Mouse (Mus musculus): ENCODE data around the gene Gm853.
A peak's percentile ranks its signal among the peaks of the same experiment; 100 is the strongest.

Gm853 gene

DNA sequence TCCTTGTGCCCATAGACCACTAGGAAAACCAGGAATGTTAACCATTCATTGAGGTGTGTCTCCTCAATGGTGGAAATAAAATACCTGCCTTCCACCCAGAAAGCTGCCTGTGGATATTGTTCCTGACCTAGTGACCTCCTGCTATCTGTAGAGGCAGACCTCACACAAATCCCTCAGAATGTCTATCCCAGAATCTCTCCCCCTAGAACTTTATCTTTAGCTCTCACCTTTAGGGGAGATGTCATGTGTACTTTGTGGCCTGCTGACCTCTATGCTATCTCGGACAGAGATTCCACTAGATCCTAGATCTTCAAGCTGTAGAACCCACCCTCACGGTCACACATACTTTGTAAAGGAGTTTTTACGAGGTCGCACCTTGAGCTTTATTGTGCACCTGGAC, 9.0 kb downstream of the Gm853 start:
- DNase-seq: no peak

- no peak for DNase-seq
Observed at GRCm38 (mm10) chr4:130212421-130212820, 9.8 kb downstream of the Gm853 start.

DNA sequence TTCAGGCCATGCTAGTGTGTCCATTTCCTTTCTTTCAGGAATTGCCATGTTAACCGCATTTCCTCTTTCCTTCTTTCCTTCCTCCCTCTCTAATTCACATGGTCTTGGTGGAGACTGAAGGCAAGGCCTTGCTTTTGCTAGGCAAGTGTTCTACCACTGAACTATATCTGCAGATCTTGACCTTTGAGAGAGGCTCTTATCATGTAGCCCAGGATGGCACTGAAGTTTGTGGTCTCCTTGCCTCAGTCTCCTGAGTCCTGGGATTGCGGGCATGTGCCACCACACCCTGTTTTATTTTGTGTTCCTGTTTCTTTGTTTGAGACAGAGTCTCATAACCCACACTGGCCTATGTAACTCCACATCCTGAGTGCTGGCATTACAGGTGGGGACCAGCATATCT, 10.3 kb downstream of the Gm853 start:
- DNase-seq: no peak

DNA sequence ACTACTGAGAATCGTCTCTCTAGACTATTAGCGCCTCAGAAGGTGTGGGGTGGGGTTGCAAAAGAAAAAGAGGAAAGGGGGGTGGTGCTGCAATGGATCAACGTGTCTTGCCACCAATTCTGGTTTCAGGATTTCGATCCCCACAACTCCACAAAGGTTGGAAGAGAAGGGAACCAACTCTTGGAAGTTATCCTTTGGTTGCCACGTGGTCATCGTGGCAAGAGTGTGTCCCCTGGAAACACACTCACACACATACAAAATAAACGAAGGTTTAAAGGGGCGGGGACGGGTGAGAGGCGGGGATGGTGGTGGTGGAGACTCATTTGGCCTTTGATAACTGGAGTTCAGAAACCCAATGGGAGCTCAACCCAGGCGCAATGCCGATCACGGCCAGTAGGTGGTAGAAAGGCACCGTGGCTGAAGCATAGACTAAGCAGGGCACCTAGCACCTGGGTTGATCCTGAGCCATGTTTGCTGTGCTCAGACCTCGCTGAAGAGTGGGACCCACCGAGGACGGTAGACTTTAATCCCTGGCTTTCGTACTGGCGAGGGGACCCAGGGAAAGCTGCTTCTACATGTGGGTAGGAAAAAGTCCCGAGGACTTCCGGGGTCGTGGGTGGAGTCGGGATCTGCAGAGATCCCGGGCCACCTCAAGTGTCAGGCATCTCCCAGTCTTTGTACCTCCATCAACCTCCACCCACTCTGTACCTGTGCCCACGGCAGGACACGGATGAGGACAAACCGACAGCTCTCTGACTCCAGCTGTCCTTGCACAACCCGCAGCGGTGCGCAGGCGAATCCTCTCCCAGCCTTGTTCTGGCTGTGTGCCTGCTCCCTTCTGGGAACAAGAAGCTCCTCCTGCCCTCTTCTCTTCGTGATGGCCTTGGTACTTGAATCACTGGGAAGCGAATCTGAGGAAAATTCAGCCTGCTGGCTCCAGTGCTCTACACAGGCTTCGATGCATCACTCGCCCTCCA, 23.2 kb downstream of the Gm853 start:
- peak; percentile 92 for DNase-seq

GRCm38 (mm10) chr4:130196542-130196941, 25.7 kb downstream of the Gm853 start:
- DNase-seq: no peak

GRCm38 (mm10) chr4:130195924-130196323, 26.3 kb downstream of the Gm853 start:
- DNase-seq: no peak

GRCm38 (mm10) chr4:130192266-130192665, 29.9 kb downstream of the Gm853 start:
- no peak for DNase-seq

DNA sequence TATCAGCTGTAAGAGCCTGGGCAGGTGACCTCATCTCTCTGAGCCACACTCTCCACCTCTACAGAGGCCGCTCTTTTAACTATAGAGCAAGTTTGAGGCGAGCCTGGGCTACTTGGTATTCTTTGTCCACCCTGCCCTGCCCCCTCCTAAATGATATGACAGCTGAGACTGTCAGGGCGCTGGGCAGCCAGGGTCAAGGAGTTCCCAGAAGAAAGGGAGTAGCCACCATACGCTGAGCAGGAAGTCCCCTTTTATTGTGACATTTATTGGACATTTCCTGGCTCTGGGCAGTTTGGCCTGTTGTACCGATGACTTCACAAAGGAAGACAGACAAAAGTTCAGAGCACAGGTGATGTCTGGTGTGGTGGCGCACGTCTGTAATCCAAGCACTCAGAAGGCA, 32.6 kb downstream of the Gm853 start:
- DNase-seq: no peak

DNA sequence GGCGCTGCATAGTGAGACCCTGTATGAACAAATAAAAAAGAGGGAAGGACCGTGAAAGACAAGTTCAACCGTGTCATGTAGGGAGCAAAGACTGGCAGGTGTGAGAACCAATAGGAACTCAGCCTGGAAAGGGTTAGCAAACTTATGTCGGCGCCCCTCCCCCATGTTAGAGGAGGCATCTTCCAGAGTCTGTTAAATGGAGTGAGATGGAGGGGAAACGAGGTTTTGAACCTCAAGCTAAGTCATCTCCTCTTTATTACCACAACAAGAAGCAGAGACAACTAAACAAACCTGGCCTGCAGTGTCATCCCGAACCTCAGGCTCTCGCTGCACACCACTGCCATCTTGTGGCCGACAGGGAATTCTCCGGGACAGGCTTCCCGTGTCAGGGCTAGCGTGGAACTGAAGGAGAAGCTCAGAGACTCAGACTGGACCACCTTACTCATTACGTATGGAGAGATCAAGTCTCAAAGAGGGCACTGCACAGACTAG, 33.3 kb downstream of the Gm853 start:
- DNase-seq: peak; percentile 86

- DNase-seq: no peak
Observed at GRCm38 (mm10) chr4:130186891-130187290, 35.3 kb downstream of the Gm853 start.

DNA sequence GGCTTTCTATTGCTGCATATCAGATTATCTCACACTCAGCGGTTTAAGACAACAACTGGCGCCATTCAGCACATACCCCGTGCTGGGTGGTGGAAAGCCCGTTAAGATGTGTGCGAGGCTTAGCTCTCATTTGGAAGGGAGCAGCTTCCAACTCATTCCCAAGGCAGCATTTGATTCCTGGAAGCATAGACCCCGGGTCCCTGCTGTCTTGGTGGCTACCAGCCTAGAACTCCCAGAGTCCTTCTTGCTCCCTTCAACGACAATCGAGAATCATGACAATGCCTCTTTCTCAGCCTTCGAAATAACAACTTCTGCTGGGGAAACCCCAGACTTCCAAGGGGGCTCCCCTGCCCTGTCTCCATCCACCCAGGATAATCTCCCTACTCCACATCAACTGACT, 35.8 kb downstream of the Gm853 start:
- DNase-seq: no peak

- no peak for DNase-seq
Observed at GRCm38 (mm10) chr4:130183879-130184278, 38.3 kb downstream of the Gm853 start.

GRCm38 (mm10) chr4:130183023-130183422, 39.2 kb downstream of the Gm853 start:
- no peak for DNase-seq

DNA sequence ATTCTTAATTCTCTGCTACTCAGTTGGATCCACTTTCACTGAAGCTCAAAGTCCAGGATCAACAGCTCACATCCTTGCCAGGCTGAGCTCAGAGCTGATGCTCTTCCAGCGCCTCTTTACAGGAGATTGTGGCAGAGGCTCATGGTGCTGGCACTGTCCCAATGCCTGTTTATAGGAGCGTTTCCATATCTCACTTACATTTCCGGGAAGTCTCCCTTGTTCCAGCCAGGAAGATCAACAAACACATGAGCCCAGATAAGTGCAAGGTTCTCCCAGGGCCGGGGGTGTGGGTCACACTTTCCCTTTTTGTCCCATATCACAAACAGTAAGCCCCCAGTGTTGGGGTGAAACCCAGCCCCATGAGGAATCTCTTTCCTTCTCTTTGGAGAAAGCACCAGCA, 40.3 kb downstream of the Gm853 start:
- DNase-seq: no peak

- DNase-seq: no peak
Observed at GRCm38 (mm10) chr4:130180909-130181602, 41.1 kb downstream of the Gm853 start.

- DNase-seq: no peak
Observed at GRCm38 (mm10) chr4:130179876-130180275, 42.3 kb downstream of the Gm853 start.

DNA sequence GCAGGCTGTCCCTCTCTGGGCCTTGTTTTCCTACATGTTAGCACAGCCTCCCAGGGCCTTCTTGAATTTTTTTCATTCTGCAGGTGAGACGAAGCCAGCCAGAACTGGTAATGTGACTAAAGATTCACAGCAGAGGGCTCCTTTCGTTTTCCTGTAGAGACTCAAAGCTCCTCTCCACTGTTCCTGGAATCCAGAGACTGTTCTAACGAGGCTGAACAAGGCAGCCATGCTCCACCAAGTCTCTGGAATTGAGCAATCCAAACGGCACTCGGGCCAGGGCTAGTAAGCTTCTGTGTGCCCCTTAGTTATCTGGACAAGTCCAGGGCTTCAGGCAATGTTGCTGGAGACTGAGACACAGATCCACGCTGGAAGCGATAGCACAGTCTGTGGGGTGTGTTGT, 44.7 kb downstream of the Gm853 start:
- DNase-seq: no peak

GRCm38 (mm10) chr4:130177087-130177486, 45.1 kb downstream of the Gm853 start:
- DNase-seq: no peak

DNA sequence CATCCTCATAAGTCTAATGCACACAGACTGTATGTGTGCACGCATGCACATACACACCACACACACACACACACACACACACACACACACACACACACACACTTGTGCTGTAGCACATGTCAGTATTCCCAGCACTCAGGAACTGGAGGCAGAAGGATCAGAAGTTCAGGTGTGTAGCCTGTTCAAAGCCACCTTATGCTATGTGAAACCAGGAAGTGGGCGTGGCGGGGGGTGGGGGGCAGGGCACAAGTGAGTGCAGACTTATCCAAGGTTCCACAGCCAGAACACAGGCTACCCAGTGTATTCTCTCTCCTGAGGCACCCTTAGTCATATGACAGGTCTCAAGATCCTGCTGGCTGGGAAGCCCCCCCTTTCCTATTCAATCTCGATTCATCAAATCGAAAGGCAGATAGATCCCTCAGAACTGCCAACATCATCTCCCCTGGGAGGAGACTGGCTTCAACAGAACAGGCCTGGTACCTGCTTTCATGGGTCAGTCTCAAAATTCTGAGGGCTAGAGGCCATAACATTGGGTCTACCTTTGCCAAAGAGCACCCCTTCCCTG, 46.0 kb downstream of the Gm853 start:
- no peak for DNase-seq

DNA sequence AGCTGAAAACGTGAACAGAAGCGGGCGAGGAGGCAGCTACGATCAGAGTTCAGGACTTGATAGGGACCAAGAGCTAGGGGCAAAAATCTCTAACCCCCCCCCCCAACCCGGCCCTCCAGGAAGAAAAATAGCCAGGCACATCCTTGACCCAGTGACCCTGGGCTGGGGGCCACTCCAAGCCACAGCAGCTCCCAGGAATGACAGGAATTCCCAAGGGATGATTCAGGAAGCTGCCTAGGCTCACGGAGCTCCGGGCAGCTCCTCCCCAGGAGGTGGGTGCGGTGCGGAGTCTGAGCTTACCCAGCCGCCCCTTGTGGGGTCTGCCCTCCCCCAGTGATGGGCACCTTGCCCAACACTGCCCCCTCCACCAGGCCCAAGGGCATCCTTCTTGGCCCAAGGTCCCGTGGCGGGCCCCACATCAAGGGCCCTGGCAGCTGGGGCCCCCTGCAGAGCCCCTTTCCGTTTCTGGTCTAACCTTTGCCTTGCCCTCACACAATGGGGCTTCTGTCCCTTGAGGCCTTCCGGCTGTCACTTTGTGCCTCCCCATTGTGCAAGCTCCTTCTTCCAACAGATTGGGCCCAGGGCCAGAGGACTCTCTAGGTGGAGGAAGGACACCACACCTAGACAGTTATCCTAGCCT, 47.0 kb downstream of the Gm853 start, which contains the start of gene Tinagl1:
TSS of gene Tinagl1 (minus strand) at position 51 of the 640 bp plus-strand sequence.
- DNase-seq: no peak

- DNase-seq: peak; percentile 31
Observed at GRCm38 (mm10) chr4:130174335-130175031, 47.7 kb downstream of the Gm853 start.

DNA sequence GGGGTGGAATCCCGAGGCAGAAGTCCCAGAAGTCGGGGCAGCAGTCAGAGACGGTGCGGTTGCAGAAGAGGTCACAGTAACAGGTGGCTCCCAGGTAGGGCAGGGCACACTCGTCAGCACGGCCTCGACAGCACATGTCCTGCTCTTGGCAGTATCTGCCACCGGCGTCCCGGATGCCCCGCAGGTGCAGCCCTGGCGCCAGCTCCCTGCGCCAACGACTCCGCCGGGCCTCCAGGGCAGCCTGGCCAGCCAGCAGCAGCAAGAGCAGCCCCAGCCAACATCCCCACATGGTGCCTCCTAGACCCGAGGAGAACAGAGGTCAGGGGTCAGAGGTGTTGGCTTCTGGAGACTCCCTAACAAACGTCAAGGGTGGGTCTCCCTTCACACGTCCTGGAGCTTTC, 48.3 kb downstream of the Gm853 start:
- no peak for DNase-seq

Data from thymus, postnatal 4 days (tissue).